Mouse (Mus musculus) liver, embryonic 14.5 days (tissue): ENCODE measurements around the gene Scgb1c1. TPM values are rescaled to one million over a fixed set of nuclear protein-coding genes. Genes with fewer than 3 reads are reported as not detected.

ENCODE experiments used
- ATAC-seq: fragments of 200-750 bp; cut with Nextera tagmentation; 2 replicates; pipeline ENCODE4 v1.8.0; 2017; ENCODE audit warnings: moderate number of reproducible peaks, mild to moderate bottlenecking, moderate library complexity; ENCODE audit not compliant: insufficient read depth
- DNase-seq, 3 experiments: peaks; one replicate each; pipeline ENCODE4 v3.0.0-alpha.2; 2012 to 2013; ENCODE audit warnings: low read depth in 3 of 3, low spot score in 3 of 3
- H3K27ac ChIP-seq: fragments of 300-500 bp; sonication (generic); 2 replicates; pipeline ENCODE4 v1.5.1; 2014; ENCODE audit warnings: moderate library complexity, mild to moderate bottlenecking, control low read depth, inconsistent platforms
- H3K27me3 ChIP-seq: fragments of 300-500 bp; sonication (generic); 2 replicates; pipeline ENCODE4 v1.6.1; 2014; ENCODE audit warnings: mild to moderate bottlenecking, low read length, moderate library complexity; ENCODE audit not compliant: control insufficient read depth, insufficient read depth
- H3K36me3 ChIP-seq: fragments of 300-500 bp; sonication (generic); replicated peaks from 2 replicates; pipeline ENCODE4 v1.6.1; 2014; ENCODE audit warnings: low read depth; ENCODE audit not compliant: control insufficient read depth, insufficient read depth
- H3K4me1 ChIP-seq, 2 experiments: fragments of 200-500 bp in 1 of 2; fragments of 300-500 bp in 1 of 2; sonication (generic) in 1 of 2; replicated peaks; 2 replicates each; pipeline ENCODE4 v1.6.1; 2012 to 2014; ENCODE audit warnings: antibody characterized with exemption in 1 of 2, inconsistent platforms in 1 of 2, low read length in 1 of 2; ENCODE audit not compliant: control insufficient read depth in 2 of 2, insufficient read depth in 2 of 2
- H3K4me2 ChIP-seq: fragments of 300-500 bp; sonication (generic); 2 replicates; pipeline ENCODE4 v1.6.1; 2014; ENCODE audit warnings: low read depth, mild to moderate bottlenecking, control low read depth, moderate library complexity
- H3K4me3 ChIP-seq, 2 experiments: fragments of 200-500 bp in 1 of 2; fragments of 300-500 bp in 1 of 2; sonication (generic) in 1 of 2; 2 replicates each; pipeline ENCODE4 v1.5.1; 2012 to 2014; ENCODE audit warnings: low read depth in 2 of 2, low read length in 2 of 2, mild to moderate bottlenecking in 2 of 2, control low read depth in 1 of 2, inconsistent platforms in 1 of 2, moderate library complexity in 1 of 2; ENCODE audit not compliant: insufficient read depth in 1 of 2
- H3K9ac ChIP-seq: fragments of 300-500 bp; sonication (generic); replicated peaks from 2 replicates; pipeline ENCODE4 v1.6.1; 2014; ENCODE audit warnings: mild to moderate bottlenecking, control low read depth, moderate library complexity
- H3K9me3 ChIP-seq: fragments of 300-500 bp; sonication (generic); 2 replicates; pipeline ENCODE4 v1.6.1; 2016; ENCODE audit warnings: low read length, mixed read lengths; ENCODE audit not compliant: control insufficient read depth
- CTCF ChIP-seq: IDR thresholded peaks from 2 replicates; pipeline ENCODE4 v1.5.1; 2016; ENCODE audit warnings: antibody characterized with exemption, low read depth, control low read depth
- EP300 ChIP-seq: IDR thresholded peaks from 2 replicates; pipeline ENCODE4 v1.6.1; 2016; ENCODE audit warnings: antibody characterized with exemption, low read depth
- WGBS: fragments of 180-500 bp; shearing (Covaris S2); extraction: QIAGEN DNeasy Blood & Tissue Kit; methylation state at CpG from one replicate; pipeline ENCODE4 v1.1.7; 2014; ENCODE audit not compliant: insufficient replicate concordance; 5-methylcytosine and 5-hydroxymethylcytosine counted together
- polyA plus RNA-seq, 2 experiments: library from polyadenylated mRNA; depleted of rRNA in 1 of 2; stranded (reverse) in 1 of 2; unstranded in 1 of 2; fragments of >200 nt; fragmentation: Nextera tagmentation in 1 of 2; extraction: Ambion mirVana in 1 of 2; gene quantifications; 2 replicates each; pipeline versions ENCODE4 v1.2.1 to v1.2.3; 2012 to 2014

Gene Scgb1c1
- polyA plus RNA-seq, 2 experiments, result not detected

DNA sequence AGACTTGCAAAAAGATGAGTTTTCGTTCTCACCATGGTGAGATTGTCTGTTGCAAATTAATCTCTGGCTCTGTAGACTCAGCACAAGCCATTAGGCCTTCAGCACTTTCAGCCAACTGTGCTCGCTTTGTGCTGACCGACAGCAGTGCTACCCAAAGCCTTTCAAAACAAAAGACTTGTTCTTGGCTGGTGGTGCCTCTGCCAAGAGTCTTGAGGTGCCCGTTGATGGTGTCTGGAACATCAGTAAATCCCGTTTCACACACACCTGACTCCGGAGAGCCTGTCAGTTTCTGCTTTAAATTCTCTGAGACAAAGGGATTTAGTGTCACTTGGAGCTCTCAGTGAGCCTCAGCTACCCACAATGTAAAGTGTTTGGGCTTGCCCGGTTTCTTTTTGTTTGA lies 48.7 kb downstream of the Scgb1c1 start:
- TF ChIP-seq CTCF (no peak), EP300 (no peak)
- no peak for ATAC-seq
- WGBS, result 77% methylated on average over 7 of the region's 7 CpGs
- Histone ChIP-seq H3K9ac (no peak overlapping the region), H3K4me2 (no peak overlapping the region), H3K27me3 (no peaks in the 10 kb centered on the region), H3K4me3 (no peak overlapping the region), H3K9me3 (no peaks in the 10 kb centered on the region), H3K36me3 (peaks cover 33% of the 10 kb centered on the region), H3K4me1 (no peaks in the 10 kb centered on the region), H3K27ac (no peak overlapping the region)
- DNase-seq, result no peak

GRCm38 (mm10) chr7:140894611-140895010 lies 49.3 kb downstream of the Scgb1c1 start:
- Histone ChIP-seq H3K4me2 (no peak overlapping the region), H3K27ac (no peak overlapping the region), H3K4me1 (no peaks in the 10 kb centered on the region), H3K27me3 (no peaks in the 10 kb centered on the region), H3K9me3 (no peaks in the 10 kb centered on the region), H3K36me3 (peaks cover 27% of the 10 kb centered on the region), H3K9ac (no peak overlapping the region), H3K4me3 (no peak overlapping the region)
- no peak for DNase-seq
- TF ChIP-seq CTCF (no peak), EP300 (no peak)
- WGBS, result 84% methylated on average over 3 of the region's 3 CpGs
- no peak for ATAC-seq

Other genes with a start within 250 kb of the Scgb1c1 start
- gene Olfr46, start 244.3 kb upstream of the Scgb1c1 start, polyA plus RNA-seq (2012; rRNA removed), result not detected in 2 replicates
- gene Olfr46, start 244.3 kb upstream of the Scgb1c1 start, polyA plus RNA-seq (2014; fragmentation: Nextera tagmentation; extraction: Ambion mirVana), result not detected in 2 replicates
- gene Olfr61, start 216.6 kb upstream of the Scgb1c1 start, polyA plus RNA-seq (2012; rRNA removed), result not detected in 2 replicates
- gene Olfr61, start 216.6 kb upstream of the Scgb1c1 start, polyA plus RNA-seq (2014; fragmentation: Nextera tagmentation; extraction: Ambion mirVana), result not detected in 2 replicates
- gene Olfr53, start 199.1 kb upstream of the Scgb1c1 start, polyA plus RNA-seq (2012; rRNA removed), result not detected in 2 replicates
- gene Olfr53, start 199.1 kb upstream of the Scgb1c1 start, polyA plus RNA-seq (2014; fragmentation: Nextera tagmentation; extraction: Ambion mirVana), result not detected in 2 replicates
- not detected in 2 replicates for gene Olfr539, start 185.6 kb upstream of the Scgb1c1 start, polyA plus RNA-seq (2012; rRNA removed)
- not detected in 2 replicates for gene Olfr539, start 185.6 kb upstream of the Scgb1c1 start, polyA plus RNA-seq (2014; fragmentation: Nextera tagmentation; extraction: Ambion mirVana)
- not detected in 2 replicates for gene Olfr45, start 163.6 kb upstream of the Scgb1c1 start, polyA plus RNA-seq (2012; rRNA removed)
- not detected in 2 replicates for gene Olfr45, start 163.6 kb upstream of the Scgb1c1 start, polyA plus RNA-seq (2014; fragmentation: Nextera tagmentation; extraction: Ambion mirVana)
- gene Olfr541, start 148.3 kb upstream of the Scgb1c1 start, polyA plus RNA-seq (2012; rRNA removed), result not detected in 2 replicates
- gene Olfr541, start 148.3 kb upstream of the Scgb1c1 start, polyA plus RNA-seq (2014; fragmentation: Nextera tagmentation; extraction: Ambion mirVana), result not detected in 2 replicates
- gene Cyp2e1, start 81.8 kb upstream of the Scgb1c1 start, polyA plus RNA-seq (2012; rRNA removed), result 0.07 and 0.14 TPM in 2 replicates
- 0.17 and 0.18 TPM in 2 replicates for gene Cyp2e1, start 81.8 kb upstream of the Scgb1c1 start, polyA plus RNA-seq (2014; fragmentation: Nextera tagmentation; extraction: Ambion mirVana)
- 0.08 and 0.09 TPM in 2 replicates for gene Syce1, start 57.7 kb upstream of the Scgb1c1 start, polyA plus RNA-seq (2012; rRNA removed)
- gene Syce1, start 57.7 kb upstream of the Scgb1c1 start, polyA plus RNA-seq (2014; fragmentation: Nextera tagmentation; extraction: Ambion mirVana), result not detected in 2 replicates
- gene Zfp941, start 23.4 kb upstream of the Scgb1c1 start, polyA plus RNA-seq (2012; rRNA removed), result 0.06 and 0.10 TPM in 2 replicates
- gene Zfp941, start 23.4 kb upstream of the Scgb1c1 start, polyA plus RNA-seq (2014; fragmentation: Nextera tagmentation; extraction: Ambion mirVana), result 0.10 and 0.25 TPM in 2 replicates
- gene Urah, start 10.5 kb upstream of the Scgb1c1 start, polyA plus RNA-seq (2012; rRNA removed), result 8.3 and 9.1 TPM in 2 replicates
- gene Urah, start 10.5 kb upstream of the Scgb1c1 start, polyA plus RNA-seq (2014; fragmentation: Nextera tagmentation; extraction: Ambion mirVana), result 19.3 and 22.8 TPM in 2 replicates
- gene Odf3, start 2.3 kb downstream of the Scgb1c1 start, polyA plus RNA-seq (2012; rRNA removed), result not detected in 2 replicates
- gene Odf3, start 2.3 kb downstream of the Scgb1c1 start, polyA plus RNA-seq (2014; fragmentation: Nextera tagmentation; extraction: Ambion mirVana), result not detected in 2 replicates
- gene Gm45785, start 10.8 kb downstream of the Scgb1c1 start, polyA plus RNA-seq (2012; rRNA removed), result not detected in 2 replicates
- gene Gm45785, start 10.8 kb downstream of the Scgb1c1 start, polyA plus RNA-seq (2014; fragmentation: Nextera tagmentation; extraction: Ambion mirVana), result not detected in 2 replicates
- gene Ric8a, start 11.4 kb downstream of the Scgb1c1 start, polyA plus RNA-seq (2012; rRNA removed), result 14.4 and 17.9 TPM in 2 replicates
- gene Ric8a, start 11.4 kb downstream of the Scgb1c1 start, polyA plus RNA-seq (2014; fragmentation: Nextera tagmentation; extraction: Ambion mirVana), result 19.1 and 19.7 TPM in 2 replicates
- gene Bet1l, start 12.0 kb downstream of the Scgb1c1 start, polyA plus RNA-seq (2012; rRNA removed), result 8.3 and 11.6 TPM in 2 replicates
- 20.6 and 21.1 TPM in 2 replicates for gene Bet1l, start 12.0 kb downstream of the Scgb1c1 start, polyA plus RNA-seq (2014; fragmentation: Nextera tagmentation; extraction: Ambion mirVana)
- 39.8 and 50.8 TPM in 2 replicates for gene Psmd13, start 36.4 kb downstream of the Scgb1c1 start, polyA plus RNA-seq (2012; rRNA removed)
- 90.5 and 92.6 TPM in 2 replicates for gene Psmd13, start 36.4 kb downstream of the Scgb1c1 start, polyA plus RNA-seq (2014; fragmentation: Nextera tagmentation; extraction: Ambion mirVana)
- 13.7 and 14.0 TPM in 2 replicates for gene Sirt3, start 36.8 kb downstream of the Scgb1c1 start, polyA plus RNA-seq (2012; rRNA removed)
- gene Sirt3, start 36.8 kb downstream of the Scgb1c1 start, polyA plus RNA-seq (2014; fragmentation: Nextera tagmentation; extraction: Ambion mirVana), result 14.4 and 14.7 TPM in 2 replicates
- not detected in 2 replicates for gene Cox8b, start 54.9 kb downstream of the Scgb1c1 start, polyA plus RNA-seq (2012; rRNA removed)
- gene Cox8b, start 54.9 kb downstream of the Scgb1c1 start, polyA plus RNA-seq (2014; fragmentation: Nextera tagmentation; extraction: Ambion mirVana), result not detected in 2 replicates
- 6.3 and 6.5 TPM in 2 replicates for gene Nlrp6, start 75.4 kb downstream of the Scgb1c1 start, polyA plus RNA-seq (2012; rRNA removed)
- 2.6 and 3.2 TPM in 2 replicates for gene Nlrp6, start 75.4 kb downstream of the Scgb1c1 start, polyA plus RNA-seq (2014; fragmentation: Nextera tagmentation; extraction: Ambion mirVana)
- gene Pgghg, start 95.8 kb downstream of the Scgb1c1 start, polyA plus RNA-seq (2012; rRNA removed), result 7.2 TPM in 2 replicates
- gene Pgghg, start 95.8 kb downstream of the Scgb1c1 start, polyA plus RNA-seq (2014; fragmentation: Nextera tagmentation; extraction: Ambion mirVana), result 4.5 and 4.9 TPM in 2 replicates
- 0.17 and 0.33 TPM in 2 replicates for gene Ifitm5, start 104.7 kb downstream of the Scgb1c1 start, polyA plus RNA-seq (2012; rRNA removed)
- gene Ifitm5, start 104.7 kb downstream of the Scgb1c1 start, polyA plus RNA-seq (2014; fragmentation: Nextera tagmentation; extraction: Ambion mirVana), result 0.30 and 0.32 TPM in 2 replicates
- gene Gm45717, start 110.4 kb downstream of the Scgb1c1 start, polyA plus RNA-seq (2012; rRNA removed), result not detected in 2 replicates
- gene Gm45717, start 110.4 kb downstream of the Scgb1c1 start, polyA plus RNA-seq (2014; fragmentation: Nextera tagmentation; extraction: Ambion mirVana), result not detected in 2 replicates
- gene Ifitm2, start 110.4 kb downstream of the Scgb1c1 start, polyA plus RNA-seq (2012; rRNA removed), result 217 and 258 TPM in 2 replicates
- gene Ifitm2, start 110.4 kb downstream of the Scgb1c1 start, polyA plus RNA-seq (2014; fragmentation: Nextera tagmentation; extraction: Ambion mirVana), result 405 and 432 TPM in 2 replicates
- 34.2 and 35.7 TPM in 2 replicates for gene Ifitm1, start 121.7 kb downstream of the Scgb1c1 start, polyA plus RNA-seq (2012; rRNA removed)
- gene Ifitm1, start 121.7 kb downstream of the Scgb1c1 start, polyA plus RNA-seq (2014; fragmentation: Nextera tagmentation; extraction: Ambion mirVana), result 20.2 and 30.9 TPM in 2 replicates
- 27.8 and 30.8 TPM in 2 replicates for gene Ifitm3, start 165.2 kb downstream of the Scgb1c1 start, polyA plus RNA-seq (2012; rRNA removed)
- gene Ifitm3, start 165.2 kb downstream of the Scgb1c1 start, polyA plus RNA-seq (2014; fragmentation: Nextera tagmentation; extraction: Ambion mirVana), result 61.5 and 73.5 TPM in 2 replicates
- 8.3 and 9.2 TPM in 2 replicates for gene Ifitm6, start 172.4 kb downstream of the Scgb1c1 start, polyA plus RNA-seq (2012; rRNA removed)
- gene Ifitm6, start 172.4 kb downstream of the Scgb1c1 start, polyA plus RNA-seq (2014; fragmentation: Nextera tagmentation; extraction: Ambion mirVana), result 6.0 and 9.6 TPM in 2 replicates
- not detected in 2 replicates for gene Gm17387, start 183.6 kb downstream of the Scgb1c1 start, polyA plus RNA-seq (2012; rRNA removed)
- not detected in 2 replicates for gene Gm17387, start 183.6 kb downstream of the Scgb1c1 start, polyA plus RNA-seq (2014; fragmentation: Nextera tagmentation; extraction: Ambion mirVana)
- gene B4galnt4, start 215.6 kb downstream of the Scgb1c1 start, polyA plus RNA-seq (2012; rRNA removed), result 0.64 and 0.84 TPM in 2 replicates
- 0.39 and 0.68 TPM in 2 replicates for gene B4galnt4, start 215.6 kb downstream of the Scgb1c1 start, polyA plus RNA-seq (2014; fragmentation: Nextera tagmentation; extraction: Ambion mirVana)
- gene Pkp3, start 232.7 kb downstream of the Scgb1c1 start, polyA plus RNA-seq (2012; rRNA removed), result 0.33 and 0.51 TPM in 2 replicates
- gene Pkp3, start 232.7 kb downstream of the Scgb1c1 start, polyA plus RNA-seq (2014; fragmentation: Nextera tagmentation; extraction: Ambion mirVana), result 0.36 and 0.80 TPM in 2 replicates